Mouse (Mus musculus) lung, postnatal 36 days (tissue): ENCODE measurements around the gene Map4k4.
A peak's percentile ranks its signal among the peaks of the same experiment; 100 is the strongest.

Experiments
- DNase-seq: peaks from one replicate; pipeline ENCODE4 v3.0.0; 2022; ENCODE audit warnings: mixed read lengths

Map4k4 gene

GRCm38 (mm10) chr1:40052156-40052555, 151.4 kb downstream of the Map4k4 start:
- no peak for DNase-seq

- DNase-seq: no peak
Observed at GRCm38 (mm10) chr1:40053071-40053470, 152.4 kb downstream of the Map4k4 start.

- no peak for DNase-seq
Observed at GRCm38 (mm10) chr1:40055051-40055450, 154.3 kb downstream of the Map4k4 start.

- DNase-seq: no peak
Observed at GRCm38 (mm10) chr1:40055963-40056362, 155.2 kb downstream of the Map4k4 start.

GRCm38 (mm10) chr1:40057351-40057750, 156.6 kb downstream of the Map4k4 start:
- no peak for DNase-seq

- no peak for DNase-seq
Observed at GRCm38 (mm10) chr1:40058013-40058412, 157.3 kb downstream of the Map4k4 start.

GRCm38 (mm10) chr1:40059122-40059774, 158.5 kb downstream of the Map4k4 start:
- peak; percentile 26 for DNase-seq

GRCm38 (mm10) chr1:40061359-40061758, 160.6 kb downstream of the Map4k4 start:
- DNase-seq: no peak

GRCm38 (mm10) chr1:40063409-40063808, 162.7 kb downstream of the Map4k4 start:
- no peak for DNase-seq

GRCm38 (mm10) chr1:40064508-40064907, 163.8 kb downstream of the Map4k4 start:
- DNase-seq: no peak

- no peak for DNase-seq
Observed at GRCm38 (mm10) chr1:40072558-40072957, 171.8 kb downstream of the Map4k4 start.

GRCm38 (mm10) chr1:40073779-40074178, 173.1 kb downstream of the Map4k4 start, which contains the start of gene Il1r2:
TSS of gene Il1r2 (plus strand) at chr1:40074079.
- DNase-seq: no peak
